Mouse (Mus musculus) CD4-positive, CD25-positive, alpha-beta regulatory T cell (primary cell): ENCODE results near the gene Larp4. TPM values are rescaled to one million over a fixed set of nuclear protein-coding genes. Genes with fewer than 3 reads are reported as not detected.

Experiments
- polyA plus RNA-seq: library from polyadenylated mRNA; unstranded; fragments of 100-300 nt; shearing (Covaris generic); gene quantifications from one replicate; pipeline ENCODE4 v1.2.1, GENCODE M21; 2017

Larp4 gene
- 60.1 TPM for polyA plus RNA-seq

GRCm38 (mm10) chr15:99969765-99970164 lies at the start of gene Larp4:
Larp4 (plus strand) TSS chr15:99970065.

GRCm38 (mm10) chr15:99966961-99967360 lies 2.9 kb upstream of the Larp4 start, which contains the start of gene Fam186a:
Fam186a (minus strand) TSS chr15:99967061.

GRCm38 (mm10) chr15:100038470-100038971 lies 68.7 kb downstream of the Larp4 start, which contains the start of gene Dip2b:
Dip2b (plus strand) TSS chr15:100038664.

Other genes starting within 250 kb of the Larp4 start
- 162 TPM for gene Cox14, start 244.4 kb upstream of the Larp4 start, polyA plus RNA-seq
- 85.7 TPM for gene Cers5, start 197.2 kb upstream of the Larp4 start, polyA plus RNA-seq
- gene Lima1, start 94.6 kb upstream of the Larp4 start, polyA plus RNA-seq, result 1.6 TPM
- not detected for gene Fam186a, start 3.0 kb upstream of the Larp4 start, polyA plus RNA-seq
- gene Dip2b, start 68.6 kb downstream of the Larp4 start, polyA plus RNA-seq, result 31.5 TPM